Mouse (Mus musculus): ENCODE data around the gene Cacna2d2.

Cacna2d2 gene

DNA sequence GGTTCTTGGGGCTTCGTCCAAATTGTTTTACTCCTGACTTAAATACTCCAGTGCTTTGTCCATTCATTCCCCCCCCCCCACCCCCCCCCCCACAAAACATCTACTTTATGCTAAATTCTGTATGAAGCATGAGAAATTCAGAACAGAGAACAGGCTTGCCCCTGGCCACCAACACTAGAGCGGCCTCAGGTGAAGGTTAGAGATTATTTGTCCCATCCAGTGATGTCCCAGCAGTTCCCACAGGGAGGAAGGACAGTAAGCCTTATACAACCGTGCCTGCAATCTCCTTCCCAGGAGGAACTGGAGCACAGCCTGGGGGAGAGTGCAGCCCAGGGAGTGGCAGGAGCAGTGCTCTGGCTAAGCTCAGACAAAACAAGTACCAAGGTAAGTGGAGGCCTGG lies 179.2 kb downstream of the Cacna2d2 start, which contains the start of gene Naa80:
Gene Naa80 (plus strand): TSS at position 301 of the 400 bp plus-strand sequence.
- no peak for DNase-seq (ENCODE audit: low spot score in 2 of 2)

Measured in urinary bladder, adult 18-20 months (tissue).